In genomic region chr3:144825151-144825550, GRCm38 (mm10) we compare ENCODE assay signal across 8 mouse cellular contexts. TPM values are rescaled to one million over a fixed set of nuclear protein-coding genes. Genes with fewer than 3 reads are reported as not detected.
DNase-seq lines count a peak whose midpoint lies in the region; ATAC-seq lines count a peak whose summit lies in the region.

No protein-coding gene starts in this region.

- 16% methylated on average over 10 of the region's 10 CpGs for WGBS in heart, embryonic 11.5 days (ENCODE audit: insufficient replicate concordance)
- 15% methylated on average over 10 of the region's 10 CpGs for WGBS in intestine, embryonic 16.5 days
- 19% methylated on average over 10 of the region's 10 CpGs for WGBS in midbrain, embryonic 14.5 days

- intact Hi-C loops in left cerebral cortex, postnatal 10 days (cut with DNase I) = loop anchor here (10.0 kb wide), 3 partner anchors 200 to 310 kb away; no protein-coding TSS in a partner anchor

- no peaks in the 10 kb centered on the region for H3K4me1 ChIP-seq in heart, embryonic 11.5 days (ENCODE audit: control insufficient read depth, insufficient read depth, low read length)
- H3K4me1 ChIP-seq in intestine, embryonic 16.5 days (ENCODE audit: control insufficient read depth, insufficient read depth, low read length) = no peaks in the 10 kb centered on the region
- H3K4me1 ChIP-seq in midbrain, embryonic 14.5 days (ENCODE audit: control insufficient read depth, insufficient read depth, low read length) = no peaks in the 10 kb centered on the region

- no peak overlapping the region for H3K9ac ChIP-seq in heart, embryonic 11.5 days (ENCODE audit: low read depth, low read length)
- H3K9ac ChIP-seq in intestine, embryonic 16.5 days (ENCODE audit: low read depth, low read length) = no peak overlapping the region
- no peak overlapping the region for H3K9ac ChIP-seq in midbrain, embryonic 14.5 days (replicated peaks; ENCODE audit: low read length)

- H3K4me3 ChIP-seq in heart, embryonic 11.5 days (ENCODE audit: low read depth, low read length) = no peak overlapping the region
- no peak overlapping the region for H3K4me3 ChIP-seq in intestine, embryonic 16.5 days (ENCODE audit: low read length)
- H3K4me3 ChIP-seq in midbrain, embryonic 14.5 days (replicated peaks; ENCODE audit: low read depth, low read length) = no peak overlapping the region

- peak; percentile 92 for DNase-seq in heart, adult 11 months
- peak; percentile 16 to 33 for DNase-seq in gastrocnemius, adult 8-10 months (ENCODE audit: low spot score in 2 of 2)
- DNase-seq in left cerebral cortex, postnatal 10 days (ENCODE audit: extremely low spot score in 1 of 2, low spot score in 2 of 2) = peak; percentile 80 to 85
- peak; percentile 90 for DNase-seq in midbrain, embryonic 14.5 days
- DNase-seq in spleen, postnatal 10 days (ENCODE audit: low spot score in 2 of 2) = peak; percentile 33 to 77

- H3K9me3 ChIP-seq in heart, embryonic 11.5 days (replicated peaks; ENCODE audit: control insufficient read depth, low read length) = no peaks in the 10 kb centered on the region
- H3K9me3 ChIP-seq in intestine, embryonic 16.5 days (ENCODE audit: control insufficient read depth, low read length) = no peaks in the 10 kb centered on the region
- no peaks in the 10 kb centered on the region for H3K9me3 ChIP-seq in midbrain, embryonic 14.5 days (ENCODE audit: control insufficient read depth, low read length)

- ATAC-seq in heart, embryonic 11.5 days (replicated peaks; ENCODE audit: insufficient number of reproducible peaks, low FRiP score, low TSS enrichment) = no peak
- ATAC-seq in common myeloid progenitor, adult 5-6 weeks (replicated peaks; ENCODE audit: low read depth, poor library complexity, severe bottlenecking) = peak; percentile 99
- ATAC-seq in intestine, embryonic 16.5 days = peak; percentile 83
- peak; percentile 71; the same call in 1 of the 2 replicates for ATAC-seq in midbrain, embryonic 14.5 days (ENCODE audit: low FRiP score, low TSS enrichment)

- H3K36me3 ChIP-seq in heart, embryonic 11.5 days (ENCODE audit: control insufficient read depth, insufficient read depth, low read length) = no peaks in the 10 kb centered on the region
- H3K36me3 ChIP-seq in intestine, embryonic 16.5 days (ENCODE audit: control insufficient read depth, insufficient read depth, low read length) = no peaks in the 10 kb centered on the region
- H3K36me3 ChIP-seq in midbrain, embryonic 14.5 days (ENCODE audit: control insufficient read depth, insufficient read depth, low read length) = no peaks in the 10 kb centered on the region

- H3K27ac ChIP-seq in heart, embryonic 11.5 days (ENCODE audit: low read depth, low read length) = no peak overlapping the region
- no peak overlapping the region for H3K27ac ChIP-seq in intestine, embryonic 16.5 days (ENCODE audit: low read length)
- no peak overlapping the region for H3K27ac ChIP-seq in midbrain, embryonic 14.5 days (replicated peaks; ENCODE audit: low read depth, low read length)

- no peaks in the 10 kb centered on the region for H3K27me3 ChIP-seq in heart, embryonic 11.5 days (ENCODE audit: control insufficient read depth, insufficient read depth, low read length)
- H3K27me3 ChIP-seq in intestine, embryonic 16.5 days (replicated peaks; ENCODE audit: control insufficient read depth, insufficient read depth, low read length) = no peaks in the 10 kb centered on the region
- H3K27me3 ChIP-seq in midbrain, embryonic 14.5 days (ENCODE audit: control insufficient read depth, insufficient read depth, low read length) = no peaks in the 10 kb centered on the region

- no peak overlapping the region for H3K4me2 ChIP-seq in heart, embryonic 11.5 days
- H3K4me2 ChIP-seq in intestine, embryonic 16.5 days (ENCODE audit: low read depth, low read length) = no peak overlapping the region
- H3K4me2 ChIP-seq in midbrain, embryonic 14.5 days (ENCODE audit: low read length) = no peak overlapping the region

RNA-seq across cellular contexts. Expression of gene Clca3a2, which starts 5.9 kb away (rescaled TPM):
- polyA plus RNA-seq in heart, embryonic 11.5 days (2014; fragmentation: Nextera tagmentation; extraction: Ambion mirVana) = 0.93 and 1.1 TPM in 2 replicates
- not detected in 2 replicates for total RNA-seq in common myeloid progenitor, adult 5-6 weeks (2017)
- total RNA-seq in gastrocnemius, adult 8-10 months (2022) = not detected
- polyA plus RNA-seq in intestine, embryonic 16.5 days (2015; fragmentation: Nextera tagmentation; extraction: Ambion mirVana) = 0.48 and 0.64 TPM in 2 replicates
- under 1 TPM; 0.63 to 0.69 TPM for total RNA-seq in left cerebral cortex, postnatal 10 days (2021)
- 0.12 TPM in 1 of 2 replicates, not detected in the other for polyA plus RNA-seq in midbrain, embryonic 14.5 days (2014; fragmentation: Nextera tagmentation; extraction: Ambion mirVana)

RNA-seq across cellular contexts. Expression of gene Clca3b, which starts 24.0 kb away (rescaled TPM):
- polyA plus RNA-seq in heart, embryonic 11.5 days (2014; fragmentation: Nextera tagmentation; extraction: Ambion mirVana) = not detected in 2 replicates
- total RNA-seq in common myeloid progenitor, adult 5-6 weeks (2017) = not detected in 2 replicates
- not detected for total RNA-seq in gastrocnemius, adult 8-10 months (2022)
- 5.2 and 6.4 TPM in 2 replicates for polyA plus RNA-seq in intestine, embryonic 16.5 days (2015; fragmentation: Nextera tagmentation; extraction: Ambion mirVana)
- not detected for total RNA-seq in left cerebral cortex, postnatal 10 days (2021)
- polyA plus RNA-seq in midbrain, embryonic 14.5 days (2014; fragmentation: Nextera tagmentation; extraction: Ambion mirVana) = not detected in 2 replicates

Comparison
In these comparisons a context has a peak if more than half of its experiments do, and no peak if none do; other contexts are left out.
1. DNase-seq: peak in every context shown above with its lines; median percentile 92 in heart, adult 11 months; 90 in midbrain, embryonic 14.5 days; 82 in left cerebral cortex, postnatal 10 days; 55 in spleen, postnatal 10 days; 24 in gastrocnemius, adult 8-10 months.